Mouse (Mus musculus) adrenal gland, adult 10 weeks (tissue): ENCODE results near the gene Olfr1453. TPM values are rescaled to one million over a fixed set of nuclear protein-coding genes. Genes with fewer than 3 reads are reported as not detected.

Experiments used
- polyA plus RNA-seq: library from polyadenylated mRNA; stranded (reverse); fragments of 350-450 nt; fragmentation: Illumina TruSeq; extraction: RNeasy Lipid Tissue Mini Kit (QIAGEN cat#74804); gene quantifications from one replicate; pipeline ENCODE4 v1.2.3, GENCODE M21; 2014; ENCODE audit warnings: low read depth, low replicate concordance

Gene Olfr1453
- polyA plus RNA-seq: not detected

GRCm38 (mm10) chr19:13028227-13028626, at the start of gene Olfr1453:
TSS of gene Olfr1453 (minus strand) at chr19:13028327.

GRCm38 (mm10) chr19:13060310-13060709, 32.2 kb upstream of the Olfr1453 start, which contains the start of gene Olfr1454:
TSS of gene Olfr1454 (plus strand) at chr19:13060610.

GRCm38 (mm10) chr19:12994714-12995113, 33.4 kb downstream of the Olfr1453 start, which contains the start of gene Olfr1451:
TSS of gene Olfr1451 (plus strand) at chr19:12995014.

Other genes with a start within 250 kb of the Olfr1453 start
- gene Zfp91, start 232.2 kb downstream of the Olfr1453 start, polyA plus RNA-seq: 218 TPM
- 2.1 TPM for gene Lpxn, start 232.1 kb downstream of the Olfr1453 start, polyA plus RNA-seq
- gene Gm5244, start 181.6 kb downstream of the Olfr1453 start, polyA plus RNA-seq: not detected
- gene Olfr1444, start 171.0 kb downstream of the Olfr1453 start, polyA plus RNA-seq: not detected
- not detected for gene Olfr1445, start 144.5 kb downstream of the Olfr1453 start, polyA plus RNA-seq
- gene Olfr1446, start 134.8 kb downstream of the Olfr1453 start, polyA plus RNA-seq: not detected
- gene Olfr1447, start 124.6 kb downstream of the Olfr1453 start, polyA plus RNA-seq: not detected
- not detected for gene Olfr1448, start 103.9 kb downstream of the Olfr1453 start, polyA plus RNA-seq
- not detected for gene Olfr1449, start 97.5 kb downstream of the Olfr1453 start, polyA plus RNA-seq
- not detected for gene Olfr1450, start 78.1 kb downstream of the Olfr1453 start, polyA plus RNA-seq
- not detected for gene Olfr1451, start 33.3 kb downstream of the Olfr1453 start, polyA plus RNA-seq
- not detected for gene Olfr1454, start 32.3 kb upstream of the Olfr1453 start, polyA plus RNA-seq
- gene Olfr1457, start 69.6 kb upstream of the Olfr1453 start, polyA plus RNA-seq: not detected
- gene Olfr1458, start 78.4 kb upstream of the Olfr1453 start, polyA plus RNA-seq: not detected
- gene Olfr1459, start 121.2 kb upstream of the Olfr1453 start, polyA plus RNA-seq: not detected
- not detected for gene Olfr1461, start 134.7 kb upstream of the Olfr1453 start, polyA plus RNA-seq
- not detected for gene Olfr1462, start 157.4 kb upstream of the Olfr1453 start, polyA plus RNA-seq
- gene Olfr1463, start 203.0 kb upstream of the Olfr1453 start, polyA plus RNA-seq: not detected